Mouse (Mus musculus) megakaryocyte-erythroid progenitor cell, adult 5-6 weeks (primary cell): Measurements from ENCODE around the gene Atp2a2. TPM values are rescaled to one million over a fixed set of nuclear protein-coding genes. Genes with fewer than 3 reads are reported as not detected.
"Not testable (repeated sequence)": the region's sequence is repeated elsewhere in the genome, so short reads cannot be mapped to it uniquely, and the experiment has no call there.

Source experiments
- ATAC-seq: replicated peaks from 2 replicates; pipeline ENCODE4 v1.8.0; 2016; ENCODE audit warnings: mild to moderate bottlenecking, inconsistent platforms; ENCODE audit not compliant: severe bottlenecking, poor library complexity, low FRiP score, low TSS enrichment
- total RNA-seq, 2 experiments: library from RNA; stranded (forward) in 1 of 2; stranded (reverse) in 1 of 2; fragments of 200-1000, 215-1000 nt in 1 of 2; fragments of >200 nt in 1 of 2; fragmentation: Nextera tagmentation in 1 of 2; gene quantifications; 2 replicates each; pipeline ENCODE4 v1.2.3; 2014 to 2017

The Atp2a2 gene
- total RNA-seq, 2 experiments from 2014 or later: 72.8 to 100 TPM

- peak; percentile 15 for ATAC-seq
Measured at GRCm38 (mm10) chr5:122501101-122502076, 636 bp downstream of the Atp2a2 start.

DNA sequence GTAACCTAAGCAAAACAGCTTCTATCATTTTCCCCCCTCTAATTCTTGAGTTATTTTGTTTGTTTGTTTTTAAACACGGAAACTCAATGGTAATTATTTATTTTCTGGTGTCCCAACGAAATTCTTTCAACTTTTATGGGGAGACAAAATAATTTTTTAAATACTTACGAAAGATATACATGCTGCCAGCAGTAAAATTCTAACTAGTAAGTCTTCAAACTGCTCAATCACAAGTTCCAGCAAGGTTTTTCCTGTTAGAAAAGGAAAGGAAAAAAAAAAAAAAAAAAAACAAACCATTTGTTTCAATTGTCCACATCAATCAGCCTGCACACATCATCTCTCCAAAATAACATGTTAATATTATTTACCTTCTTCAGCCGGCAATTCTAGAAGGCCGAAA, 1.5 kb downstream of the Atp2a2 start:
- no peak for ATAC-seq

DNA sequence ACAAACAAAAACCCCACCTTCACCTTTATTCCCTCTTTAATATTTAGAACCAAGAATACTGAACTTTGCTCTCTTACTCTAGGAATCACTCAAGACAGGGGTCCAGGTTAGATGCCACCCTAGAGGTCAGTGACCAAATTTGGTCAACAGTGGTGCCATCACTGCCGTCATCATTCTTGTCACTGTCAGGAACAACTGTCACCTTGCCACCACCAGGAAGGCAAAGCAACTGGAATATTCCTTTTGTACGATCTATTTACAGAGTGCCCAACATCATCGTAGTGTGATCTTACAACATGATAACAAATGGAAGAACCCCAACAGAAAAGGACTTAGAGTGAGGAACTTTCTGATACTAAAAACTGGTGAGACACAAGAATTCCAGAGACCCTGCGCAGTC, 1.9 kb downstream of the Atp2a2 start:
- ATAC-seq: no peak

- ATAC-seq: no peak
Measured at GRCm38 (mm10) chr5:122498046-122498445, 4.0 kb downstream of the Atp2a2 start.

DNA sequence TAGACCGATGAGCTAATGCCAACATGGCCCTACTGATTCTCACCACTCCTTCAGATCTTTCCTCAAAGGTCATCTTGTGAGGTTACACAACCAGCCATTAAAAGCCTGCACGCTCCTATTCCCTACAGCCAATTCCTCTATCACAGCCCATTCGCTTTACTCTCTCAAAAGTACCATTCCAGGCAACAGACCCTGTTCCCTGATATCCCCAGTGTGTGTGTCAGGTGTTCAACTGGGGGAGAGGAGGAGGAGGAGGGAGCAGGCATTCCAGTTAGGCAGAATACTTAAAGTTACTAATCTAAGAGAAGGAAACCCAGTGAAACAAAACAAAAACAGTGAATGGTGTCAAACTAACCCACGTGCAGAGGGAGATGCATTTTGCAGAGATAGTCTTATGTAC, 5.0 kb downstream of the Atp2a2 start:
- ATAC-seq: no peak

- ATAC-seq: no peak
Measured at GRCm38 (mm10) chr5:122494449-122494848, 7.6 kb downstream of the Atp2a2 start.

DNA sequence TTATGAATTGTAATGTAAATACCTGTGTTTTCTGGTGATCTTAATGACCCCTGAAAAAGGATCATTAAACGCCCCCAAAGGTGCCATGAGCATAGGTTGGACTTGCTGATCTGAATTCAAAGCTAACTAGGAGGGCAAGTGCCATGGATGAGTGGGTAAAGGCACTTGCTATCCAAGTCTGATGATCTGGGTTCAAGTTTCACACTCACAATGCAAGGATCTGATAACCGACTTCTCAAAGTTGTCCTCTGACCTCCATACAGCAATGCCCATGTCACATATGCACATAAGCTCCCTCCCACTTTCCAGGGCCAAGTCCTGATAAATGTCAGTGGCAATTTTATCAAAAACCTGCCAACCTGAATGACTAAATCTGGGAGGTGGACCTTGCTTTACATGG, 9.0 kb downstream of the Atp2a2 start:
- no peak for ATAC-seq

DNA sequence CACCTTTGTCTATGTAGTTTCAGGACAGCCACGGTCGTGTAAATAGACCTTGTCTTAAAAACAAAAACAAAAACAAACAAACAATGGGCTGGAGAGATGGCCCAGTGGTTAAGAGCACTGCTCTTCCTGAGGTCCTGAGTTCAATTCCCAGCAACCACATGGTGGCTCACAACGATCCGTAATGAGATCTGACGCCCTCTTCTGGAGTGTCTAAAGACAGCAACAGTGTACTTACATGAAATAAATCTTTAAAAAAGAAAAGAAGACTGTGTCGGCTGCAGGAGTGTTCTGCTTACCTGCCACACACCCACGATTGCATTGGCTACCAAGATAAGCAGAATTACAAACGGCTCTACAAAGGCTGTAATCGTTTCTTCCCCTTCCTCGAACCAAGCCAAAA, 10.6 kb downstream of the Atp2a2 start:
- ATAC-seq: no peak

DNA sequence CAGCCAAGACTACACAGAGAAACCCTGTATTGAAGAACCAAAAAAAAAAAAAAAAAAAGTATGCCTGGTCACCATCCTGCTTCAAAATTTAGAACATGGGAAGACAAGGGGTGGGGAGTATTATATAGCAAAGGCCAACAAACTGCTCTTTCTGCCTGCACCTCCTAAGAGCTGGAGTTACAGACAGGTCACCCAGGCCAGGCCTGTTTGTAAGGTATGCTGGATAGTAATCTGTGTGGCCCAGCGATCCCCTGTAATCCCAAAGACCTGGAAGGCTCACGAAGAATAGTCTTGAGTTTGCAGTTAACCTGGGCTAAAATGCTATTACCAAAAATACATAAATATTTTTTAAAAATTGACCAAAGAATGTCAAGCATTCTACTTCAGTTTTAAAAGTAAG, 11.9 kb downstream of the Atp2a2 start:
- no peak for ATAC-seq

GRCm38 (mm10) chr5:122487825-122488224, 14.2 kb downstream of the Atp2a2 start:
- no peak for ATAC-seq

GRCm38 (mm10) chr5:122486243-122486642, 15.8 kb downstream of the Atp2a2 start:
- not testable (repeated sequence) for ATAC-seq

DNA sequence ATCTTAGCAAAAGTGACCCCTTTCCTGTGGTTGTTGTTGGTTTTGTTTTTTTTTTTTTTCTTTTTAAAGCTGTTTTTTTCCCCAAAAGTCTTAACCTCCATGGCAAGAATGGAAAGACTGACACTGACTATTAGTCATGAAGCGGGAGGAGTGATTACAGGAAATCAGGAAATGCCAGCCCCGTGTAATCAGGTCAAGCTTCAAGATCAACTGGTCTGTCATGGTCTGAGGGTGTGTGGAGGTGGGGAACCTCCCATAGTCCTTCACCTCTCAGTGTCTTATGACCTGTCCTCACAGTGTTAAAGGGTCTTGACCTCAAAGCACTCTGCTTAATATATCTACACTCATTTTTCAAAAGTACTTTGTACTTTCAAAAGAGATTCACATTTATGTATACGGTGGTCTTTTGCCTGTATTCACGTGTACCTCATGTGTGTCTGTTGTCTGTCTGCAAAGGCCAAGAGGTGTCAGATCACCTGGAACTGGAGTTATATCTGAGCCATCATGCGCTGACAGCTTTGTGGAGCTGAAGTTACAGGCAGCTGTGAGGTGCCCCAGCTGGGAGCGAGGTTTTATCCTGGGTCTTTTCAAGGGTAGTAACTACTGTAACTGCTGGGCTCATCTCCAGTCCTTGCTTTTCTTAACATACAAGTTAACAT, 19.2 kb downstream of the Atp2a2 start:
- no peak for ATAC-seq

DNA sequence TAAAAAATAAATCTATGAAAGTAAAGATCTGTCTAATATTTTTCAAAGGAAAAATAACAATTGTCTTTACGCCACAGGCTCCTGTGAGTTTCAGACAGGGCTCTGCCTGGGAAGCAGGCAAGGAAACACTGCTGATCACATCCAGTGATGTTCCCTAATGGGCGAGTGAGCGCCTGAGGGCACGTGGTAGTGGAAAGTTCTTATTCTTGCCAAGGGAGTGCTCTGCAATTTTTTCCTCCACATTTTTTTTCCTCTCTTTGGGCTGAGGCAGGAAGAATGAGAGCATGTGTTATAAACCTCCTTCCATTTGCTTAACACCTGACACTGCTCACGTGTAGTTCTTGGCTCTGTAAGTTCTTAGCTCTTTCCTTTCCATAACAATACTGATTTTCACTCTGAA, 20.2 kb downstream of the Atp2a2 start:
- no peak for ATAC-seq

GRCm38 (mm10) chr5:122479131-122479530, 22.9 kb downstream of the Atp2a2 start:
- ATAC-seq: no peak

- no peak for ATAC-seq
Measured at GRCm38 (mm10) chr5:122477492-122477891, 24.5 kb downstream of the Atp2a2 start.

DNA sequence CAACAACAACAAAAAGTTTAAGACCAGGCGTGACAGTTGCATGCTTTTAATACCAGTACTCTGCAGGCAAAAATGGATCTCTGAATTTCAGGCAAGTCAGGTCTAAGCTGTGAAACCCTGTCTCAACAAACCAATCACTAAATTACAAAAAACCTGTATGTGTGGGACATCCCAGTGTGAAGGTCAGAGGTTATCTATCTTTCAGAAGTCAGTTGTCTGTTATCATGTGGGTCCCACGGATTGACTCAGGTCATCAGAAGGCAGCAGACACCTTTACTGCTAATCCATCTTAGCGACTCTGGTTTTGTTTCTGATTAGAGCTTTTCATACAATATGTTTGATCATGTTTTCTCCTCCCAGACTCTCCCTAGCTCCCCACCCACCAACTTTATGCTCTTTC, 25.9 kb downstream of the Atp2a2 start:
- ATAC-seq: no peak

GRCm38 (mm10) chr5:122474643-122475363, 27.2 kb downstream of the Atp2a2 start:
- ATAC-seq: no peak

- no peak for ATAC-seq
Measured at GRCm38 (mm10) chr5:122471658-122472057, 30.4 kb downstream of the Atp2a2 start.

GRCm38 (mm10) chr5:122461431-122461830, 40.6 kb downstream of the Atp2a2 start:
- no peak for ATAC-seq

GRCm38 (mm10) chr5:122460656-122461055, 41.4 kb downstream of the Atp2a2 start:
- ATAC-seq: no peak
